Mouse (Mus musculus): ENCODE results near the gene Gpr15.

DNA sequence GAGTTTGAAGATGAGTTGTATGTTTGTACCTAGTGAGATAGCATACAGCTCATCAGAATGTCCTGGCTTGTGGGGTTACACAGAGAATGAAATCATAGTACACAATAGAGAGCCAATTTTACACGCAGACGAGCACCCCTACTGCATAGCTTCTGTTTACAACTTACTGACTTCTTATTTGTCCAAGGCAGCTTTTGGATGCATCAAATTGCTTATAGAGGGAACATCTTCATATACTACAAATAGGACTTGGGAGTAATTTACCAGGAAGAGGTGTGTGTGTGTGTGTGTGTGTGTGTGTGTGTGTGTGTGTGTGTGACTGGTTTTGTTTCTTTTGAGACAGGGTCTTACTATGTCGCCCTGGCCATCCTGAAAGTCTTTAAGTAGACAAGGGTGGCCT, 50.3 kb downstream of the Gpr15 start:
- TF ChIP-seq POLR2A (IDR thresholded peaks at IDR 0.05; ENCODE audit: borderline replicate concordance, extremely low read depth, low read depth, low read length) = no peak
- no peak for TF ChIP-seq CTCF (IDR thresholded peaks at IDR 0.05; ENCODE audit: insufficient read depth, low read length)
